Mouse (Mus musculus) kidney, embryonic 16.5 days (tissue): ENCODE data around the gene Gm32717. TPM values are rescaled to one million over a fixed set of nuclear protein-coding genes. Genes with fewer than 3 reads are reported as not detected.
"Not testable (repeated sequence)": the region's sequence is repeated elsewhere in the genome, so short reads cannot be mapped to it uniquely, and the experiment has no call there.

ENCODE experiments used
- ATAC-seq: fragments of 200-750 bp; cut with Nextera tagmentation; 2 replicates; pipeline ENCODE4 v1.8.0; 2017; ENCODE audit warnings: moderate TSS enrichment; ENCODE audit not compliant: low FRiP score, low TSS enrichment
- H3K27ac ChIP-seq: fragments of 300-500 bp; sonication (generic); 2 replicates; pipeline ENCODE4 v1.5.1; 2014; ENCODE audit warnings: low read length
- H3K27me3 ChIP-seq: fragments of 300-500 bp; sonication (generic); 2 replicates; pipeline ENCODE4 v1.6.1; 2014; ENCODE audit warnings: low read length, control low read depth, mixed read lengths; ENCODE audit not compliant: insufficient read depth
- H3K36me3 ChIP-seq: fragments of 300-500 bp; sonication (generic); 2 replicates; pipeline ENCODE4 v1.6.1; 2014; ENCODE audit warnings: low read length, control low read depth, mixed read lengths; ENCODE audit not compliant: insufficient read depth
- H3K4me1 ChIP-seq: fragments of 300-500 bp; sonication (generic); 2 replicates; pipeline ENCODE4 v1.6.1; 2014; ENCODE audit warnings: low read length, control low read depth, mixed read lengths; ENCODE audit not compliant: insufficient read depth
- H3K4me2 ChIP-seq: fragments of 300-500 bp; sonication (generic); replicated peaks from 2 replicates; pipeline ENCODE4 v1.6.1; 2014; ENCODE audit warnings: low read depth, low read length
- H3K4me3 ChIP-seq: fragments of 300-500 bp; sonication (generic); 2 replicates; pipeline ENCODE4 v1.5.1; 2014; ENCODE audit warnings: mild to moderate bottlenecking, low read length
- H3K9ac ChIP-seq: fragments of 300-500 bp; sonication (generic); replicated peaks from 2 replicates; pipeline ENCODE4 v1.6.1; 2014; ENCODE audit warnings: low read length
- H3K9me3 ChIP-seq: fragments of 300-500 bp; sonication (generic); 2 replicates; pipeline ENCODE4 v1.6.1; 2016; ENCODE audit warnings: low read length, control low read depth
- WGBS: fragments of 180-500 bp; shearing (Covaris S2); extraction: QIAGEN DNeasy Blood & Tissue Kit; methylation state at CpG from one replicate; pipeline ENCODE4 v1.1.7; 2014; 5-methylcytosine and 5-hydroxymethylcytosine counted together
- polyA plus RNA-seq: library from polyadenylated mRNA; unstranded; fragments of >200 nt; fragmentation: Nextera tagmentation; extraction: Ambion mirVana; gene quantifications from 2 replicates; pipeline ENCODE4 v1.2.1, GENCODE M21; 2015

Gm32717 gene
- polyA plus RNA-seq: 0.08 TPM in 1 of 2 replicates, not detected in the other

DNA sequence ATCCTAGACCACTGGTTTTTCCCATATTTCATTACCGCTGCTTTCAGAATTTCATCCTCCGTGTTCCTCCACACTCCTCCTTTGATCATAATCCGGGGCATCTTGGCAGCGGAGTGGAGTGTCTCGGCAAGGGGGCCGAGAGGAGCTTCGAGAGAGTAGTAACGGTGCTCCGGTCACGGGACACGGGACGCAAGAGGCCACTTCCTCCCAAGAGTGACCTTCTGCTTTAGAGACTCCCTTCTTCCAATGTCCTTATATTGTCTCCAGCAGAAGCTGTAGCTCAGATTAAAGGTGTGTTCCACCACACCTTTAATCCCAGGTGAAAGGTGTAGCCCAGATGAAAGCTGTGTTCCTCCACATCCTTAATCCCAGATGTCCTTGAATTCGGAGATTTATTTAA, at the start of gene Gm32717:
Gene Gm32717 (minus strand): TSS at position 101 of the 400 bp plus-strand sequence.
- not testable (repeated sequence) for H3K4me3 ChIP-seq, H3K27ac ChIP-seq, H3K9ac ChIP-seq, H3K4me2 ChIP-seq, H3K36me3 ChIP-seq, H3K27me3 ChIP-seq, H3K9me3 ChIP-seq, ATAC-seq, H3K4me1 ChIP-seq
- WGBS: no CpG with 5 or more reads among the region's 13 CpGs

DNA sequence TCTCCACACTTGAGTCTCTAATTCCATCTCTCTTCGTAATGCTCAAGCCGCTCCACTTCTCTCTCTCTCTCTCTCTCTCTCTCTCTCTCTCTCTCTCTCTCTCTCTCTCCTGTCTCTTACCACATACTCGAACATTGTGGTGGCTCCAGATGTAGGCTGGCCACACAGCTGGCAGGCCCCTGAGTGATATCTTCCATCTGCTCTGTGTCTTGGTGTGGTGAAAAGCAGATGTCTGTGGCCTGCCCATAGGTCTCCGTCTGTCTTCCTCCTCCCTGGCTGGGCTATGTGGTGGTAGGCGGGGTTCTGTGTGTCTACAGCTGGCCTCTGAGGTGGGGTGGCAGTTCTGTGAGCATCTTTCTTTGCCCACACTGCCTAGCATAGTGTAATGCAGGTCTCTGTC, 42.4 kb upstream of the Gm32717 start:
- not testable (repeated sequence) for H3K27me3 ChIP-seq, H3K9ac ChIP-seq, H3K9me3 ChIP-seq, H3K4me3 ChIP-seq, H3K4me2 ChIP-seq, H3K4me1 ChIP-seq, H3K27ac ChIP-seq, H3K36me3 ChIP-seq, ATAC-seq
- 50% methylated on average over 1 of the region's 5 CpGs for WGBS

DNA sequence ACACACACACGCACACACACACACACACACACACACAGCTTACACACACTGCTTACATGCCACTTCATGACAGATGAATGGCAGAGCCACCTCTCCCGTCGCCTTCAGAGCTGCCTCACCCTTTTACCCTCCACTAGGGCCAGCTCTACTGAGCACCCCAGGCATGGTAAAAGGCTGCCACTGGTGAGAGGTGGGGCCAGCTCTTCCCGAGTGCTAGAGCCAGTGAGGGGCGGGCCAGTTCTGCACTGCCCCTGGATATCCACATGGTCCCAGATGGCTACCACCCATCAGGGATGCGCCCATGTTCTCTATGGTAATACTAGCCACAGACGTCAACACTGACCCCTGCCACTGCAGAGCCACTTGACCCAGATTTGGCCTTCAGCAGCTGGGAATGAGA, 42.0 kb upstream of the Gm32717 start:
- H3K9me3 ChIP-seq, H3K4me3 ChIP-seq, H3K36me3 ChIP-seq, H3K27ac ChIP-seq, H3K27me3 ChIP-seq, ATAC-seq, H3K4me1 ChIP-seq, H3K4me2 ChIP-seq, H3K9ac ChIP-seq: not testable (repeated sequence)
- WGBS: 87% methylated on average over 6 of the region's 7 CpGs

DNA sequence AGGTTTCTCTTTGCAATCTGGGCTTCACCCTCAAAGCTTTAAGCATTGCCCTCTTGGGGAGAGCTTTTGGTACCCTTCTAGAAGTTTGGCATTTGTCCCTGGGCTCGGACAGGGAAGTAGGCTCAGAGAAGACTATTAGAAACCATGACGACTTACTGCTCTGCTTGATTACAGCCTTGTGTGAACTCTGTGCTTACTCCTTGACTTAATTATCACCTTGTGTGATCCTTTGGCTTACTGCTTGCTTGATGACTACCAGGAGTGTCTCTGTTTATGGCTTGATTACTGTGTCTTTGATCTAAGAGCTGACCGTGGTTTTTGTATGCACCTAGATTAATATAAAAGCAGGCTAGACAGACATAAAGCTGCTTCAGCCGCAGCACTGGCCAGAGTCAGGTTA, 37.5 kb upstream of the Gm32717 start:
- not testable (repeated sequence) for H3K4me3 ChIP-seq, H3K27me3 ChIP-seq, H3K4me1 ChIP-seq, H3K9ac ChIP-seq, H3K4me2 ChIP-seq, ATAC-seq, H3K9me3 ChIP-seq, H3K36me3 ChIP-seq, H3K27ac ChIP-seq
- no CpG with 5 or more reads among the region's 4 CpGs for WGBS

DNA sequence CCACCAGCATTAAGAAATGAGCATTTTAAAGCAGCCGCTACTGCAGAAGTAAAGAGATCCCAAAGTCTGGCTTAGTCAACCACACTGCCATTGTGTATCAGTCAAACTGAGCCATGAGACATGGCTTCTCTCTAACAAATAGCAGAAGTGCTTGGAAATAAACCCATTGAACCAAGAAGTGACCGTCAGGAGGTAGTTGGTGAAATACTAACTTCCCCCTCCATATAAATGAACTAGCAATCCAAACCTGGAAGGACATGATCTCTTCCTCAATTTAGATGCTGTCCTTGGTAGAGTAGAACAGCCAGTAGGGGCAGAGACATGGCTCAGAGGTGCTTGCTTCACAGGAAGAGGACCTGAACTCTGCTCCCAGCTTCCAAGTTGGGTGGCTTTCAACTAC, 30.8 kb upstream of the Gm32717 start:
- no CpG with 5 or more reads among the region's 2 CpGs for WGBS
- H3K4me1 ChIP-seq, H3K9me3 ChIP-seq, ATAC-seq, H3K9ac ChIP-seq, H3K36me3 ChIP-seq, H3K4me3 ChIP-seq, H3K27ac ChIP-seq, H3K4me2 ChIP-seq, H3K27me3 ChIP-seq: not testable (repeated sequence)

DNA sequence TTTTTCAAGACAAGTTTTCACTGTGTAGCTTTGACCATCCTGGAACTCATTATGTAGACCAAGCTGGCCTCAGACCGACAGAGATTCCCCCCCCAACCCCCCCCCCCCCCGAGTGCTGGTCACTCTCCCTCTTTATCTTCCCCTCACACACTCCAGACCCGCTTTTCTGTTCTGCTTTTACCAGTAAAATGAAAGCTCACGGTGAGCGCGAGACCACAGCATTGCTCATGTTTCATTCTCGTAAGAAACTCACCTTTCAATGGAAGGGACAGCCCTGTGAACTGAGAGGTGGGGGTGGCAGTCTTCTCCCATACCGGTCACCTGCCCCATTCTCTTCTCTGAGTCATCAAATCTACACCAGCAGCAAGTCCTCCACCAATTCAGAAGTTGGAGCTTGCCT, 28.2 kb upstream of the Gm32717 start:
- not testable (repeated sequence) for H3K9me3 ChIP-seq, H3K4me1 ChIP-seq, H3K27ac ChIP-seq, H3K27me3 ChIP-seq, H3K4me3 ChIP-seq, H3K36me3 ChIP-seq, ATAC-seq, H3K9ac ChIP-seq, H3K4me2 ChIP-seq
- 67% methylated on average over 1 of the region's 8 CpGs for WGBS

DNA sequence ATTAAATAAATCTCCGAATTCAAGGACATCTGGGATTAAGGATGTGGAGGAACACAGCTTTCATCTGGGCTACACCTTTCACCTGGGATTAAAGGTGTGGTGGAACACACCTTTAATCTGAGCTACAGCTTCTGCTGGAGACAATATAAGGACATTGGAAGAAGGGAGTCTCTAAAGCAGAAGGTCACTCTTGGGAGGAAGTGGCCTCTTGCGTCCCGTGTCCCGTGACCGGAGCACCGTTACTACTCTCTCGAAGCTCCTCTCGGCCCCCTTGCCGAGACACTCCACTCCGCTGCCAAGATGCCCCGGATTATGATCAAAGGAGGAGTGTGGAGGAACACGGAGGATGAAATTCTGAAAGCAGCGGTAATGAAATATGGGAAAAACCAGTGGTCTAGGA, 17.8 kb upstream of the Gm32717 start, which contains the start of gene Gm32802:
Gene Gm32802 (plus strand): TSS at position 301 of the 400 bp plus-strand sequence.
- no CpG with 5 or more reads among the region's 13 CpGs for WGBS
- not testable (repeated sequence) for H3K9ac ChIP-seq, H3K27ac ChIP-seq, ATAC-seq, H3K4me3 ChIP-seq, H3K36me3 ChIP-seq, H3K4me1 ChIP-seq, H3K27me3 ChIP-seq, H3K4me2 ChIP-seq, H3K9me3 ChIP-seq

DNA sequence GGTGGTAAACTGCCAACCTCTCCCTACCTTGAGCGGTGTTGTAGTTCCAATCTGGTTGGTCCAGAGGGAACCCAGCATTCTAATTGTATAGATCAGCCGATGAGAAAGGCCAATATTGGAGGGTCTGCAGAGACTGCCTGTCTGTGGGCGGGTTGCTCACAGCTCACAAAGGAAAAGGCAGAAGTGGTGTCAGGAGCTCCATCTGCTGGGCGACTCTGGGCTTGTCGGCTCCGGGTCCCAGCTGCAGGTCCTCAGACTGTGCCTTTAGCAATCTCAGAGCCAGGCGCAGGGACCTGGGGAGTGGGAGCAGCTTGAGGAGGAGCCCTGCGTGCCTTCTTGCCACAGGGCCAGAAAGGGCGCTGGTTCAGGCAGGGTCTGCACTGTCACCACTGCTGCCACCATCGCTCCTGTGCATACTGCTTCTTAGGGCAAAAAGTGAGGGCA, 10.3 kb upstream of the Gm32717 start:
- no peak overlapping the region for H3K4me3 ChIP-seq
- no peak overlapping the region for H3K9ac ChIP-seq
- H3K36me3 ChIP-seq: no peaks in the 10 kb centered on the region
- WGBS: 21% methylated on average over 10 of the region's 10 CpGs
- H3K27ac ChIP-seq: no peak overlapping the region
- no peaks in the 10 kb centered on the region for H3K27me3 ChIP-seq
- no peaks in the 10 kb centered on the region for H3K9me3 ChIP-seq
- peaks cover 3% of the 10 kb centered on the region; the same call in 1 of the 2 replicates for H3K4me1 ChIP-seq
- peak; percentile 59; the same call in 1 of the 2 replicates for ATAC-seq
- peak overlapping the region; percentile 36 for H3K4me2 ChIP-seq

DNA sequence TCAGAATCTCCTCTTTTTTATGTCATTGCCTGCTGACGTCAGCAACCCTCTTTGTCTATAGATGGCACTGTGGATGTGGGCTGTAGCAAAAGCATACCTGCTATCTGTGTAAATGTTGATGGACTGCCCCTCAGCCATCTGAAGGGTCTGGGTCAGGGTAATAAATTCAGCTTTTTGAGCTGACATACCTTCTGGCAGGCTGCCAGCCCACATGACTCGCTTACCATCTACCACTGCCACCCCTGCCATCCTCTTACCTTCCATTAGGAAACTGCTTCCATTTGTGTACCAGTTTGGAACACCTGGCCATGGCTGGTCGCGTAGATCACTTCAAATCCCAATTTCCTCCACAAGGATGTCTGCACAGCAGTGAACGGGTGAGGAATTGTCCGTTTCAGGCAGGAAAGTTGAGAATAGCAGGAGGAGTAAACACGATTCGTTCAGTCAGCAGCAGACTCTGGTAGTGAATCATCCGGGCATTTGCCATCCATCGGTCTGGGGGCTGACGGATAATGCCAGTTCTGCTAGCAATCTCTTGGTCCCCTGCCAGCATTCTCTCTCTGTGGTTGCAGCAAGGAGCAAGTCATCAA, 8.5 kb upstream of the Gm32717 start:
- ATAC-seq, H3K27me3 ChIP-seq, H3K9me3 ChIP-seq, H3K36me3 ChIP-seq, H3K9ac ChIP-seq, H3K4me1 ChIP-seq, H3K4me3 ChIP-seq, H3K4me2 ChIP-seq, H3K27ac ChIP-seq: not testable (repeated sequence)
- WGBS: 49% methylated on average over 11 of the region's 11 CpGs

DNA sequence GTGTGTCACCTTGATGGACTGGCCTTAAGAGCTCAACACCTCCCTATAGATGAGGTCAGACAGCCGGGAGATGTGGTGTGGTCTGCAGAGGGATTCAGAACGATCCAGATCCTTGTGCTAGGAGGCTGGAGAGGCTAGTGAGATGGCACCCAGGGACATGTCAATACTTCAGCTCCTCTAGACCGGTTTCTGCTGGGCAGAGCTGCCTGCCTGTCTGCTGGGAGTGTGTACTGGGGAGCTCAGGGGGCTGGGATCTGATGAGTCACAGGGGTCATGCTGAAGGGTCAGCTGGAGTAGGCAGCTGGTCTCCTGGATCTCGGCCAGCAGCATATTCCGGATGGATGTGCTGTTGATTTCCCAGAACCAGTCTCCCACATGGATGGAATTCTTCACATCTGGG, 8.0 kb downstream of the Gm32717 start:
- not testable (repeated sequence) for ATAC-seq, H3K27ac ChIP-seq, H3K36me3 ChIP-seq, H3K4me3 ChIP-seq, H3K4me1 ChIP-seq, H3K27me3 ChIP-seq, H3K9ac ChIP-seq, H3K4me2 ChIP-seq, H3K9me3 ChIP-seq
- WGBS: no CpG with 5 or more reads among the region's 5 CpGs
